Mouse (Mus musculus) monocyte, adult 59 days (primary cell): ENCODE results near the gene Zfp661. TPM values are rescaled to one million over a fixed set of nuclear protein-coding genes. Genes with fewer than 3 reads are reported as not detected.

Source experiments
- total RNA-seq, 2 experiments: library from RNA; stranded (reverse); gene quantifications; one replicate each; pipeline ENCODE4 v1.2.4; 2023

The Zfp661 gene
- 1 to 10 TPM; 2.5 to 2.9 TPM for total RNA-seq

DNA sequence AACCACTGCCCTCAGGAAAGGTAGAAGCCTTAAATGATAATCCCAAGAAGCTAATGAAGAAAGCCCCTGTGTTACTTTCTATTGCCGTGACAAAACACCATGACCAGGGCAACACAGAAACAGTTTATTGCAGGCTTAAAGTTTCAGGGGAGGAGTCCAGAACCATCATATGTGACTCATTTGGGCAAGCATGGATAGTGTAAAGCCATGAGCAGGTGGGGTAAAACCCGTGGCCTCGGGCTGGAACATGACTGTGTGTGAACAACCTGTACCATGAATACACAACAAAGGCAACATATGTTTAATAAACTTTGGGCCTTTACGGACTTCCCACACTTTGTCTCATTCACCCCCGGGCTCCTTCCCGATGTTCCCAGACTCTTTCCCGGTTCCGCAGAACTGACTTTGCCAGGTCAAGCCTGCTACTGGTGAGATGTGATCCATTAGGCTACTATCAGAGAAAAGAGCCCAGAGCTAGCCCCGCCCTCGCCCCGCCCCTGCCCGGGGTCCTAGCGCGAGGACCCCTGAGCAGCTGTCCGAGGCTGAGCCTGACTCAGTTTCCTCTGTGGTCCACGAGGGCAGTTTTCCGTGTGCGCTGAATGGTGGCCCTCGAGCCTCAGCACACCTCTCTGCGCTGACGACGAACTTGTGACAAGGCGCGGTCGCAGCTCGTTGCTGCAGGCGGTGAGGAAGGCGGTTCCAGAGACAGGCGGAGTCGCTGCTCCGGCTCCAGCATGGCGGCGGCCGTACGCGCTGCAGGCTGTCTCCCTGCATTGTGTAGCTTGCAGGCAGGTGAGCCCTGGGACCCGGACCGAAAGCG, at the start of gene Zfp661, which contains the start of gene Mrps5:
Gene Zfp661 (minus strand): TSS at position 401 of the 820 bp plus-strand sequence.
Gene Mrps5 (plus strand): TSS at position 529 of the 820 bp plus-strand sequence.

GRCm38 (mm10) chr2:127541185-127541584, 45.7 kb downstream of the Zfp661 start, which contains the start of gene Prom2:
TSS of gene Prom2 (minus strand) at chr2:127541467.

Other genes with a start within 250 kb of the Zfp661 start
- under 1 TPM; 0.64 to 0.79 TPM for gene Astl, start 248.5 kb downstream of the Zfp661 start, total RNA-seq
- under 1 TPM; 0.13 to 0.21 TPM for gene Adra2b, start 223.9 kb downstream of the Zfp661 start, total RNA-seq
- gene Gpat2, start 161.9 kb downstream of the Zfp661 start, total RNA-seq: under 1 TPM in 1 of 2 experiments, not detected in 1; 0.18 TPM
- gene Fahd2a, start 142.5 kb downstream of the Zfp661 start, total RNA-seq: 10 to 100 TPM in 1 of 2 experiments, 1 to 10 TPM in 1; 9.4 to 11.1 TPM
- 1 to 10 TPM; 2.3 to 3.1 TPM for gene Kcnip3, start 65.0 kb downstream of the Zfp661 start, total RNA-seq
- gene Prom2, start 45.6 kb downstream of the Zfp661 start, total RNA-seq: not detected
- gene Mrps5, start 128 bp upstream of the Zfp661 start, total RNA-seq: 10 to 100 TPM; 48.4 to 57.7 TPM
- gene Mal, start 69.6 kb upstream of the Zfp661 start, total RNA-seq: not detected
- not detected for gene Mall, start 142.8 kb upstream of the Zfp661 start, total RNA-seq
- gene Nphp1, start 201.8 kb upstream of the Zfp661 start, total RNA-seq: 1 to 10 TPM in 1 of 2 experiments, under 1 TPM in 1; 0.79 to 1.3 TPM
- gene Mtln, start 205.4 kb upstream of the Zfp661 start, total RNA-seq: 10 to 100 TPM; 13.3 to 15.5 TPM
- 1 to 10 TPM in 1 of 2 experiments, under 1 TPM in 1; 0.64 to 1.2 TPM for gene Bub1, start 244.8 kb upstream of the Zfp661 start, total RNA-seq